8 mouse cellular contexts compared by ENCODE assay signal in genomic region chr11:88165683-88166364, GRCm38 (mm10). TPM values are rescaled to one million over a fixed set of nuclear protein-coding genes. Genes with fewer than 3 reads are reported as not detected.
DNase-seq lines count a peak whose midpoint lies in the region; ATAC-seq and TF ChIP-seq lines count a peak whose summit lies in the region.

No protein-coding gene starts in this region.

- no peak overlapping the region for H3K4me2 ChIP-seq in intestine, embryonic 14.5 days (ENCODE audit: low read length)

- H3K27me3 ChIP-seq in kidney, adult 2 months (replicated peaks; ENCODE audit: control insufficient read depth, insufficient read depth, low read length) = no peaks in the 10 kb centered on the region
- H3K27me3 ChIP-seq in C2C12 (ENCODE audit: control insufficient read depth, insufficient read depth, insufficient read length) = no peaks in the 10 kb centered on the region
- H3K27me3 ChIP-seq in intestine, embryonic 14.5 days (replicated peaks; ENCODE audit: control insufficient read depth, insufficient read depth, low read length) = no peaks in the 10 kb centered on the region
- no peaks in the 10 kb centered on the region for H3K27me3 ChIP-seq in thymus, adult 2 months (ENCODE audit: control insufficient read depth, insufficient read depth, low read length)

- H3K9ac ChIP-seq in intestine, embryonic 14.5 days (ENCODE audit: low read length) = no peak overlapping the region

- no peak for TF ChIP-seq CTCF in kidney, adult 2 months (conservative IDR thresholded peaks at IDR 0.05; ENCODE audit: insufficient read depth, insufficient read length, low read depth, low read length)
- no peak for TF ChIP-seq CTCF in C2C12 (IDR thresholded peaks at IDR 0.05; ENCODE audit: control insufficient read depth, insufficient read depth, insufficient read length)
- TF ChIP-seq CTCF in thymus, adult 2 months (IDR thresholded peaks at IDR 0.05; ENCODE audit: borderline replicate concordance, control insufficient read depth, extremely low read depth, insufficient read depth, low read length, poor library complexity) = no peak

- H3K4me3 ChIP-seq in kidney, adult 2 months (ENCODE audit: insufficient read depth, low read depth, low read length) = no peak overlapping the region
- no peak overlapping the region for H3K4me3 ChIP-seq in C2C12 (ENCODE audit: insufficient read depth, poor library complexity, severe bottlenecking)
- H3K4me3 ChIP-seq in intestine, embryonic 14.5 days (ENCODE audit: low read depth, low read length) = no peak overlapping the region
- H3K4me3 ChIP-seq in thymus, adult 2 months (ENCODE audit: control insufficient read depth, insufficient read depth, low read length) = no peak overlapping the region

- ATAC-seq in intestine, embryonic 14.5 days (replicated peaks; ENCODE audit: low FRiP score, low TSS enrichment, low read depth) = no peak

- H3ac ChIP-seq in C2C12 (ENCODE audit: control insufficient read depth, insufficient read length, low read depth) = peak overlapping the region; percentile 57

- TF ChIP-seq POLR2A in kidney, adult 2 months (IDR thresholded peaks at IDR 0.05; ENCODE audit: low read depth, low read length) = no peak
- no peak for TF ChIP-seq POLR2A in thymus, adult 2 months (IDR thresholded peaks at IDR 0.05; ENCODE audit: control insufficient read depth, extremely low read depth, insufficient read depth, low read length, poor library complexity)

- no peaks in the 10 kb centered on the region for H3K9me3 ChIP-seq in intestine, embryonic 14.5 days (ENCODE audit: control insufficient read depth, low read length)

- peaks cover 27% of the 10 kb centered on the region for H3K79me2 ChIP-seq in C2C12 (ENCODE audit: control insufficient read depth, insufficient read depth)

- no peak for DNase-seq in kidney, adult 2 months
- DNase-seq in kidney, postnatal 14 days = no peak
- peak; percentile 44 for DNase-seq in adipocyte (ENCODE audit: low spot score)
- no peak for DNase-seq in intestine, embryonic 14.5 days (ENCODE audit: low spot score)
- no peak for DNase-seq in thymus, adult 2 months
- no peak for DNase-seq in cerebellum, adult 18-20 months
- DNase-seq in ovary, adult 18-20 months (ENCODE audit: low spot score) = no peak

- peak overlapping the region; percentile 94 for H3K27ac ChIP-seq in kidney, adult 2 months (ENCODE audit: insufficient read depth, low read depth, low read length)
- peak overlapping the region; percentile 29; the same call in 1 of the 2 replicates for H3K27ac ChIP-seq in intestine, embryonic 14.5 days (ENCODE audit: low read depth)
- no peak overlapping the region for H3K27ac ChIP-seq in thymus, adult 2 months (ENCODE audit: control insufficient read depth, insufficient read depth, low read length)

- peaks cover 3% of the 10 kb centered on the region for H3K79me3 ChIP-seq in C2C12 (ENCODE audit: low read depth)

- peaks cover 27% of the 10 kb centered on the region for H3K4me1 ChIP-seq in kidney, adult 2 months (ENCODE audit: control insufficient read depth, insufficient read depth, low read length)
- peaks cover 34% of the 10 kb centered on the region for H3K4me1 ChIP-seq in intestine, embryonic 14.5 days (replicated peaks; ENCODE audit: control insufficient read depth, insufficient read depth, low read length)
- peaks cover 24% of the 10 kb centered on the region for H3K4me1 ChIP-seq in thymus, adult 2 months (replicated peaks; ENCODE audit: control insufficient read depth, insufficient read depth, low read length)

- H3K36me3 ChIP-seq in kidney, adult 2 months (ENCODE audit: control insufficient read depth, insufficient read depth, low read length) = no peaks in the 10 kb centered on the region
- no peaks in the 10 kb centered on the region for H3K36me3 ChIP-seq in C2C12 (ENCODE audit: control insufficient read depth, insufficient read depth)
- no peaks in the 10 kb centered on the region for H3K36me3 ChIP-seq in intestine, embryonic 14.5 days (ENCODE audit: control insufficient read depth, insufficient read depth, low read length)
- H3K36me3 ChIP-seq in thymus, adult 2 months (ENCODE audit: control insufficient read depth, insufficient read depth, low read length) = no peaks in the 10 kb centered on the region

- 51% methylated on average over 10 of the region's 10 CpGs for WGBS in kidney, adult 2 months
- WGBS in intestine, embryonic 14.5 days = 69% methylated on average over 10 of the region's 10 CpGs
- 55% methylated on average over 10 of the region's 10 CpGs for WGBS in thymus, adult 2 months

TF ChIP-seq in C2C12, 6 proteins besides CTCF, POLR2A, EP300 and RAD21:
- no peak for TF ChIP-seq MYOG (IDR thresholded peaks at IDR 0.05; ENCODE audit: control insufficient read depth, extremely low read depth, insufficient read length)
- TF ChIP-seq USF1 (IDR thresholded peaks at IDR 0.05; ENCODE audit: low read depth) = no peak
- TF ChIP-seq CEBPB (IDR thresholded peaks at IDR 0.05; ENCODE audit: low read depth) = no peak
- TF ChIP-seq MYOD1 (IDR thresholded peaks at IDR 0.05; ENCODE audit: control insufficient read depth, insufficient read length, low read depth) = no peak
- no peak for TF ChIP-seq MAX (IDR thresholded peaks at IDR 0.05)
- no peak for TF ChIP-seq FOSL1 (IDR thresholded peaks at IDR 0.05; ENCODE audit: insufficient read depth, low read length, poor library complexity, severe bottlenecking)
TF ChIP-seq in C2C12: peak in this region for 0.

RNA-seq across cellular contexts. Expression of gene Mrps23, which starts 38.4 kb away (rescaled TPM):
- polyA plus RNA-seq in kidney, adult 2 months (2012; rRNA removed) = 53.0 and 61.6 TPM in 2 replicates
- polyA plus RNA-seq in C2C12 (2012; fragmentation: generic; extraction: Trizol) = 191 TPM
- 60.8 and 65.2 TPM in 2 replicates for polyA plus RNA-seq in intestine, embryonic 14.5 days (2014; fragmentation: Nextera tagmentation; extraction: Ambion mirVana)
- polyA plus RNA-seq in thymus, adult 2 months (2012; rRNA removed) = 41.6 and 47.6 TPM in 2 replicates
